Mouse (Mus musculus) forebrain, embryonic 11.5 days (tissue): ENCODE results near the gene Get4. TPM values are rescaled to one million over a fixed set of nuclear protein-coding genes. Genes with fewer than 3 reads are reported as not detected.

Source experiments
- ATAC-seq: fragments of 200-750 bp; cut with Nextera tagmentation; replicated peaks from 2 replicates; pipeline ENCODE4 v1.8.0; 2017; ENCODE audit warnings: moderate TSS enrichment; ENCODE audit not compliant: low FRiP score
- DNase-seq: peaks from one replicate; pipeline ENCODE4 v3.0.0-alpha.2; 2017; ENCODE audit warnings: low spot score
- H3K27ac ChIP-seq: fragments of 300-500 bp; sonication (generic); 2 replicates; pipeline ENCODE4 v1.5.1; 2014; ENCODE audit warnings: low read depth, low read length
- H3K27me3 ChIP-seq: fragments of 300-500 bp; sonication (generic); 2 replicates; pipeline ENCODE4 v1.6.1; 2014; ENCODE audit warnings: mild to moderate bottlenecking, low read length, mixed read lengths; ENCODE audit not compliant: control insufficient read depth, insufficient read depth
- H3K36me3 ChIP-seq: fragments of 300-500 bp; sonication (generic); 2 replicates; pipeline ENCODE4 v1.6.1; 2014; ENCODE audit warnings: mild to moderate bottlenecking, low read length, moderate library complexity, mixed read lengths; ENCODE audit not compliant: control insufficient read depth, insufficient read depth
- H3K4me1 ChIP-seq: fragments of 300-500 bp; sonication (generic); replicated peaks from 2 replicates; pipeline ENCODE4 v1.6.1; 2014; ENCODE audit warnings: low read length, mixed read lengths; ENCODE audit not compliant: control insufficient read depth, insufficient read depth
- H3K4me2 ChIP-seq: fragments of 300-500 bp; sonication (generic); 2 replicates; pipeline ENCODE4 v1.6.1; 2014; ENCODE audit warnings: low read depth, mild to moderate bottlenecking, low read length, moderate library complexity, mixed read lengths; ENCODE audit not compliant: severe bottlenecking
- H3K4me3 ChIP-seq: fragments of 300-500 bp; sonication (generic); 2 replicates; pipeline ENCODE4 v1.5.1; 2014; ENCODE audit warnings: low read depth, low read length
- H3K9ac ChIP-seq: fragments of 300-500 bp; sonication (generic); 2 replicates; pipeline ENCODE4 v1.6.1; 2014; ENCODE audit warnings: low read length
- H3K9me3 ChIP-seq: fragments of 300-500 bp; sonication (generic); 2 replicates; pipeline ENCODE4 v1.6.1; 2016; ENCODE audit warnings: low read length, mixed read lengths; ENCODE audit not compliant: control insufficient read depth
- WGBS: fragments of 180-500 bp; shearing (Covaris S2); extraction: QIAGEN DNeasy Blood & Tissue Kit; methylation state at CpG from one replicate; pipeline ENCODE4 v1.1.7; 2014; 5-methylcytosine and 5-hydroxymethylcytosine counted together
- polyA plus RNA-seq: library from polyadenylated mRNA; unstranded; fragments of >200 nt; fragmentation: Nextera tagmentation; extraction: Ambion mirVana; gene quantifications from 2 replicates; pipeline ENCODE4 v1.2.1, GENCODE M21; 2014

Gene Get4
- polyA plus RNA-seq, 1 experiment from 2014 or later = 148 TPM

DNA sequence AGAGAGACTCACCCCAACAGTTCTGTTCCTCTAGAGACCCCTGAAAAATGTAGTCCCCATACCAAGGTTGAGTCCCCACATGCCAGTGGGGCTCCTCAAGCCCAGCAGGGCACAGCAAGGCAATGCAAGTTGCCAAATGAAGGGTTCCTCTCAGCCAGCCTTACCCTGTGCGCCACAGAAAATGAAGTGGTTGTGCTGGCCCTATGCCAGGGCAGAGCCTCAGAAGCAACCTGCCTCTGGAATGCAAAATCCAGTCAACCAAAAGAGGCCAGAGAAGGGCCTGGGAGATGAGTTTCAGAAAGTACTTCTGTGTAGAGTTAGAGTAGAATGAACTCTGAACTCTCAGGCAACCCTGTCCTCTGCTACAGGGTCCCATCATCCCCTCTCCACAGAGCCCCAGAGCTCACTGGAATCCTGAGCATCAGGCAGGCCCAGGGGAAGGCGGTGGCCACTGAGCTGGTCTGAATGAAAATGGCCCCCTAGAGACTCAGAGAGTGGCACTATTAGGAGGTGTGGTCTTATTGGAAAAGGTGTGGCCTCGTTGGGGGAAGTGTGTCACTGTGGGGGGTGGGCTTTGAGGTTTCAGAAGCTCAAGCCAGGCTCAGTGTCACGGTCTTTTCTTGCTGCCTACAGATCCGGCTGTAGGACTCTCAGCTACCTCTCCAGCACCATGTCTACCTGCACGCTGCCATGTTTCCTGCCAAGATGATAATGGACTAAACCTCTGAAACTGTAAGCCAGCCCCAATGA, 39.9 kb downstream of the Get4 start:
- H3K27ac ChIP-seq = no peak overlapping the region
- no peak overlapping the region for H3K4me2 ChIP-seq
- no peak overlapping the region for H3K9ac ChIP-seq
- H3K4me3 ChIP-seq = no peak overlapping the region
- DNase-seq = no peak
- H3K4me1 ChIP-seq = no peaks in the 10 kb centered on the region
- H3K27me3 ChIP-seq = no peaks in the 10 kb centered on the region
- H3K9me3 ChIP-seq = no peaks in the 10 kb centered on the region
- no peaks in the 10 kb centered on the region for H3K36me3 ChIP-seq
- 66% methylated on average over 6 of the region's 6 CpGs for WGBS
- ATAC-seq = no peak

DNA sequence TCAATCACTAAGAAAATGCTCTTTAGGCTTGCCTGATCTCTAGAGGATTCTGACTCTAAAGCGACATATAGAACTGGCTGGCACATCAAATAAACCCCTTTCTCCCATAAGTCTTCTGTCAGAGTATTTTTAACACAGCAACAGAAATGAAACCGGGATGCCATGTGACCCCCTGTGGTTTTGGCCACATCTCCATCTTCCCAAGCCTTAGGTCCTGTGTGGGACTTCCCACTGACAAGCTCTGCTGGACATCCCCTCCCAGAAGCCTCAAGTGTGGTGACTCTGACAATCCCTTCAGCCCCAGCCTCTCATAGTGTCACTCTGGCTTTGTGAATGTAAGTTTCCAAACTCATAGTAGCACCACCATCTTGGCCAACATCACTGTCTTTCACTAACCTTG, 42.0 kb downstream of the Get4 start:
- 80% methylated on average over 2 of the region's 2 CpGs for WGBS

DNA sequence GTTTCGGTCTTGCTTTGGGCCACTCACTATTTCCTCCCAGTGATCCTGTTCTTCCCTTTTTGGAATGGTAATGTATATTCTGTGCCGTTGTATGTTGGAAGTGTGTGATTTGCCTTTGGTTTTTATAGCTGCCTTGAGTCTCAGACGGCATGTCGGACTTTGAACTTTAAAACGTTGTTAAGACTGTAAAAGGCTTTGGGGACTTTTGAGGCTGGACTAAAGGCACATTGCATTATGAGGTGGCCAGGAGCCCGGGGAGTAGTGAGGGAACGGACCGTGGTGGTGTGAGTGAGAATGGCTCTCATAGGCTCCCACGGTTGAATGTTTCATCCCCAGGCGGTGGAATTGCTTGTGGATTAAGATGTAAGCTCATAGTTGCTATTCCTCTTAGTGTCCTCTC, 45.0 kb downstream of the Get4 start:
- Histone ChIP-seq H3K4me2 (no peak overlapping the region), H3K4me1 (no peaks in the 10 kb centered on the region), H3K27ac (no peak overlapping the region), H3K4me3 (no peak overlapping the region), H3K27me3 (no peaks in the 10 kb centered on the region), H3K9me3 (no peaks in the 10 kb centered on the region), H3K9ac (no peak overlapping the region), H3K36me3 (no peaks in the 10 kb centered on the region)
- DNase-seq (no peak), ATAC-seq (no peak)
- WGBS = 94% methylated on average over 10 of the region's 10 CpGs

More for the DNA sequence above, 42.0 kb downstream of the Get4 start:
- Histone ChIP-seq H3K9me3 (no peaks in the 10 kb centered on the region), H3K36me3 (no peaks in the 10 kb centered on the region), H3K4me1 (no peaks in the 10 kb centered on the region), H3K27me3 (no peaks in the 10 kb centered on the region), H3K4me3 (no peak overlapping the region), H3K4me2 (no peak overlapping the region), H3K9ac (no peak overlapping the region), H3K27ac (no peak overlapping the region)
- DNase-seq = no peak
- no peak for ATAC-seq

GRCm38 (mm10) chr5:139297745-139298144, 45.6 kb downstream of the Get4 start:
- no peaks in the 10 kb centered on the region for H3K4me1 ChIP-seq
- no peaks in the 10 kb centered on the region for H3K36me3 ChIP-seq
- no peak overlapping the region for H3K27ac ChIP-seq
- H3K4me3 ChIP-seq = no peak overlapping the region
- ATAC-seq = no peak
- no peak for DNase-seq
- no peaks in the 10 kb centered on the region for H3K9me3 ChIP-seq
- H3K9ac ChIP-seq = no peak overlapping the region
- no peak overlapping the region for H3K4me2 ChIP-seq
- 81% methylated on average over 5 of the region's 5 CpGs for WGBS
- H3K27me3 ChIP-seq = no peaks in the 10 kb centered on the region

DNA sequence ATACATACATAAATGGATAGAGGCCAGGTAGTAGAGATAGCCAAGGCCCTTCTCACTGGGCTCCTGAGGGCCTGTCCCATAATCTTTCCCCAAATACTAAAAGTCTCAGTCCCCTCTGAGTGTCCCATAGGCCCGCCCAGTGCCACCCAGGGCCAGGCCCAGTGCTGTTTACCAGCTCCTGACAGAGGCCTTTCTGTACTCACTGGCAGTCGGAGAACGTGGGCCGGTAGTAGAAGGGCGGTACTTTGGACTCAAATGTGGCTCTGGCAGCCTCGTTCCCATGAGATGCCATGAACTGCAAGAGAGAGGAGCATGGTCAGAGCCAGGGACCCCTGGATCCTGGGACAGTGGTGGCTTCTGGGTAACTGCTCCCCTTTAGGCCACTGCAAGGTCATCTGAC, 50.0 kb downstream of the Get4 start:
- H3K4me1 ChIP-seq = no peaks in the 10 kb centered on the region
- no peaks in the 10 kb centered on the region for H3K36me3 ChIP-seq
- DNase-seq (no peak), ATAC-seq (no peak)
- H3K27ac ChIP-seq = no peak overlapping the region
- no peak overlapping the region for H3K9ac ChIP-seq
- 88% methylated on average over 6 of the region's 6 CpGs for WGBS
- no peaks in the 10 kb centered on the region for H3K9me3 ChIP-seq
- no peak overlapping the region for H3K4me3 ChIP-seq
- H3K4me2 ChIP-seq = no peak overlapping the region
- no peaks in the 10 kb centered on the region for H3K27me3 ChIP-seq

GRCm38 (mm10) chr5:139303646-139304061, 51.5 kb downstream of the Get4 start:
- H3K4me2 ChIP-seq = no peak overlapping the region
- WGBS = 90% methylated on average over 9 of the region's 9 CpGs
- DNase-seq = no peak
- H3K9me3 ChIP-seq = no peaks in the 10 kb centered on the region
- no peaks in the 10 kb centered on the region for H3K4me1 ChIP-seq
- no peak overlapping the region for H3K27ac ChIP-seq
- no peak for ATAC-seq
- no peaks in the 10 kb centered on the region for H3K27me3 ChIP-seq
- H3K4me3 ChIP-seq = no peak overlapping the region
- H3K36me3 ChIP-seq = no peaks in the 10 kb centered on the region
- H3K9ac ChIP-seq = no peak overlapping the region

DNA sequence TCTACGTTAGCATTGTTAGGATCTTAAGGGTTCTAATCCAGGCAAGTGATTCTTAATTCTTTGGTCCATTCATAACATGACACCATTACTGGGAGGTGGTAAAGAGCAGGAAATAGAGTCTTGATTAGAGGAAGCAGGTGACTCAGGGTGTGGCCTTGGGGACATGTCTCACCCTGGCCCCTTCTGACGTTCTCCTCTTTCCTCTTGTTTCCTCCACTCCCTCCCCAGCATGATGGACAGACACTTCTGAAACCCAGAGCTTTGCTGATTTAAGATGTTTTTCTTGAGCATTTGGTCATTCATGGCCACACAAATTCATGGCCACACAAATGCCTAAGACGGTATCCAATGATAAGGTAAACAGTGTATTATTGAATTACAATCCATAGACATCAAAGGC, 57.8 kb downstream of the Get4 start:
- Histone ChIP-seq H3K4me1 (no peaks in the 10 kb centered on the region), H3K27me3 (no peaks in the 10 kb centered on the region), H3K9ac (no peak overlapping the region), H3K36me3 (no peaks in the 10 kb centered on the region), H3K4me2 (no peak overlapping the region), H3K9me3 (no peaks in the 10 kb centered on the region), H3K4me3 (no peak overlapping the region), H3K27ac (no peak overlapping the region)
- no peak for ATAC-seq
- WGBS = 74% methylated on average over 3 of the region's 3 CpGs
- DNase-seq = no peak

DNA sequence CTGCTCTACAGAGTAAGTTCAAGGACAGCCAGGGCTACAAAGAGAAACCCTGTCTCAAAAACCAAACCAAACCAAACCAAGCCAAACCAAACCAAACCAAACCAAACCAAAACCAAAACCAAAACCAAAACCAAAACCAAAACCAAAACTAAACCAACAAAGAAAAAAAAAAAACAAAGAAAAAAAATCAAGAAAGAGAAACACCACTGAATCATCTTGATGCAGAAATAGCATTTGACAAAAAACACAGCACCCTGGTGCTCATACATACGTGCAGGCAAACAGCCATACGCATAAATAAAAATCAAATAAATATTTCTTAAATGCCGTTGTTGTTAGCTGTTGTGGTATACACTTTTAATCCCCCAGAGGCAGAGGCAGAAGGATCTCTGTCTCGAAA, 58.4 kb downstream of the Get4 start:
- DNase-seq = no peak
- ATAC-seq = no peak
- no peaks in the 10 kb centered on the region for H3K9me3 ChIP-seq
- no peaks in the 10 kb centered on the region for H3K4me1 ChIP-seq
- H3K27ac ChIP-seq = no peak overlapping the region
- no peak overlapping the region for H3K4me3 ChIP-seq
- no peak overlapping the region for H3K4me2 ChIP-seq
- no peak overlapping the region for H3K9ac ChIP-seq
- no peaks in the 10 kb centered on the region for H3K27me3 ChIP-seq
- no peaks in the 10 kb centered on the region for H3K36me3 ChIP-seq
- 90% methylated on average over 4 of the region's 4 CpGs for WGBS

GRCm38 (mm10) chr5:139311822-139312221, 59.7 kb downstream of the Get4 start:
- Histone ChIP-seq H3K4me2 (no peak overlapping the region), H3K4me3 (no peak overlapping the region), H3K4me1 (no peaks in the 10 kb centered on the region), H3K9me3 (no peaks in the 10 kb centered on the region), H3K27ac (no peak overlapping the region), H3K36me3 (no peaks in the 10 kb centered on the region), H3K27me3 (no peaks in the 10 kb centered on the region), H3K9ac (no peak overlapping the region)
- ATAC-seq (no peak), DNase-seq (no peak)
- 86% methylated on average over 9 of the region's 9 CpGs for WGBS
